Mouse (Mus musculus) heart, adult 18-20 months (tissue): Measurements from ENCODE around the gene Tenm2. TPM values are rescaled to one million over a fixed set of nuclear protein-coding genes. Genes with fewer than 3 reads are reported as not detected.

Source experiments
- DNase-seq, 2 experiments: peaks; one replicate each; pipeline ENCODE4 v3.0.0; 2021 to 2022; ENCODE audit warnings: mixed read lengths in 1 of 2
- total RNA-seq, 2 experiments: library from RNA; stranded (reverse); gene quantifications; 2 replicates each; pipeline ENCODE4 v1.2.3; 2021

Gene Tenm2
- total RNA-seq, 2 experiments from 2014 or later = 0.17 to 0.21 TPM

GRCm38 (mm10) chr11:36592471-36592870, 643.3 kb downstream of the Tenm2 start:
- DNase-seq = no peak

GRCm38 (mm10) chr11:36566146-36566545, 669.6 kb downstream of the Tenm2 start:
- no peak for DNase-seq

- no peak for DNase-seq
Observed at GRCm38 (mm10) chr11:36562851-36563250, 672.9 kb downstream of the Tenm2 start.

- DNase-seq = no peak
Observed at GRCm38 (mm10) chr11:36560785-36561548, 674.8 kb downstream of the Tenm2 start.

GRCm38 (mm10) chr11:36557316-36557715, 678.4 kb downstream of the Tenm2 start:
- DNase-seq = no peak

GRCm38 (mm10) chr11:36553286-36553685, 682.5 kb downstream of the Tenm2 start:
- DNase-seq = no peak

- no peak for DNase-seq
Observed at GRCm38 (mm10) chr11:36550649-36551048, 685.1 kb downstream of the Tenm2 start.

GRCm38 (mm10) chr11:36549398-36550139, 686.2 kb downstream of the Tenm2 start:
- DNase-seq = no peak

GRCm38 (mm10) chr11:36548139-36548538, 687.6 kb downstream of the Tenm2 start:
- no peak for DNase-seq

GRCm38 (mm10) chr11:36538144-36538543, 697.6 kb downstream of the Tenm2 start:
- DNase-seq = no peak

GRCm38 (mm10) chr11:36537573-36538133, 698.1 kb downstream of the Tenm2 start:
- DNase-seq = no peak

- DNase-seq = peak; percentile 14 to 33
Observed at GRCm38 (mm10) chr11:36535591-36535990, 700.2 kb downstream of the Tenm2 start.

- DNase-seq = no peak
Observed at GRCm38 (mm10) chr11:36531614-36532013, 704.1 kb downstream of the Tenm2 start.

GRCm38 (mm10) chr11:36527509-36527908, 708.3 kb downstream of the Tenm2 start:
- no peak for DNase-seq

- peak; percentile 44 to 85 for DNase-seq
Observed at GRCm38 (mm10) chr11:36526381-36526780, 709.4 kb downstream of the Tenm2 start.

- DNase-seq = no peak
Observed at GRCm38 (mm10) chr11:36512468-36512867, 723.3 kb downstream of the Tenm2 start.

GRCm38 (mm10) chr11:36508312-36508711, 727.5 kb downstream of the Tenm2 start:
- no peak for DNase-seq

GRCm38 (mm10) chr11:36494898-36495548, 740.7 kb downstream of the Tenm2 start:
- DNase-seq = no peak

GRCm38 (mm10) chr11:36492274-36492673, 743.5 kb downstream of the Tenm2 start:
- no peak for DNase-seq

- peak in 1 of 2 experiments; percentile 26 for DNase-seq
Observed at GRCm38 (mm10) chr11:36490085-36490484, 745.7 kb downstream of the Tenm2 start.

- no peak for DNase-seq
Observed at GRCm38 (mm10) chr11:36488666-36489065, 747.1 kb downstream of the Tenm2 start.

- DNase-seq = no peak
Observed at GRCm38 (mm10) chr11:36486092-36486491, 749.7 kb downstream of the Tenm2 start.
